Mouse (Mus musculus): ENCODE results near the gene Caln1.

- TF ChIP-seq FLI1 (IDR thresholded peaks at IDR 0.05; ENCODE audit: low read length) (no peak), GATA1 (IDR thresholded peaks at IDR 0.05; ENCODE audit: borderline replicate concordance, low read length) (no peak)
These were observed 122.2 kb downstream of the Caln1 start for GRCm38 (mm10) chr5:130491471-130491870.

Measured in megakaryocyte, embryonic 14.5 days (primary cell).